Mouse (Mus musculus) adrenal gland, postnatal 25 days (tissue): ENCODE measurements at regions not wholly inside any gene's neighbourhood (a gene's known extent, or its start where the extent isn't known, plus 50 kb on each side); places are given as distances from the start of the nearest gene placed in this dataset.

ENCODE experiments used
- DNase-seq: peaks from one replicate; pipeline ENCODE4 v3.0.0; 2021; ENCODE audit warnings: mixed read lengths

- DNase-seq: no peak
Observed at GRCm38 (mm10) chr2:137243914-137244313, 127.5 kb upstream of the Jag1 start.

GRCm38 (mm10) chr2:137236961-137237360 is 120.5 kb upstream of the Jag1 start:
- DNase-seq: no peak

- DNase-seq: no peak
Observed at GRCm38 (mm10) chr2:137233936-137234335, 117.5 kb upstream of the Jag1 start.

GRCm38 (mm10) chr2:137231161-137231560 is 114.7 kb upstream of the Jag1 start:
- no peak for DNase-seq

- no peak for DNase-seq
Observed at GRCm38 (mm10) chr2:137229422-137230069, 113.1 kb upstream of the Jag1 start.

- no peak for DNase-seq
Observed at GRCm38 (mm10) chr2:137227495-137227894, 111.1 kb upstream of the Jag1 start.

- DNase-seq: no peak
Observed at GRCm38 (mm10) chr2:137224702-137225552, 108.5 kb upstream of the Jag1 start.

- DNase-seq: no peak
Observed at GRCm38 (mm10) chr2:137215697-137216096, 99.3 kb upstream of the Jag1 start.

- DNase-seq: no peak
Observed at GRCm38 (mm10) chr2:137207846-137208245, 91.4 kb upstream of the Jag1 start.

GRCm38 (mm10) chr2:137204274-137204850 is 87.9 kb upstream of the Jag1 start:
- no peak for DNase-seq

- DNase-seq: no peak
Observed at GRCm38 (mm10) chr2:137200101-137200500, 83.7 kb upstream of the Jag1 start.

GRCm38 (mm10) chr2:137192183-137192582 is 75.7 kb upstream of the Jag1 start:
- no peak for DNase-seq

GRCm38 (mm10) chr2:137169176-137169575 is 52.7 kb upstream of the Jag1 start:
- DNase-seq: no peak

- DNase-seq: no peak
Observed at GRCm38 (mm10) chr2:137168626-137169025, 52.2 kb upstream of the Jag1 start.
